Mouse (Mus musculus): ENCODE measurements around the gene Sars2.

- no peak for TF ChIP-seq POLR2A (IDR thresholded peaks at IDR 0.05; ENCODE audit: borderline replicate concordance, extremely low read depth, low read depth, low read length)
- no peak for TF ChIP-seq CTCF (IDR thresholded peaks at IDR 0.05; ENCODE audit: insufficient read depth, low read length)
Measured at GRCm38 (mm10) chr7:28791706-28792105, 49.9 kb downstream of the Sars2 start.
